14 mouse cellular contexts compared by ENCODE assay signal in genomic region chr16:29711912-29712681, GRCm38 (mm10).
DNase-seq lines count a peak whose midpoint lies in the region; TF ChIP-seq lines count a peak whose summit lies in the region.
"Had no signal": no experiment of that assay in that cellular context is flagged by ENCODE, and none has a peak within 500 bp of the region (broad histone marks: within the 10 kb centered on the region; RNA-seq: fewer than 3 reads in every experiment).

No protein-coding gene starts in this region.

- H3K27me3 ChIP-seq in cerebellum, adult 2 months (ENCODE audit: control insufficient read depth, insufficient read depth, low read length), result no peaks in the 10 kb centered on the region
- H3K27me3 ChIP-seq in heart, embryonic 10.5 days (ENCODE audit: insufficient read depth, poor library complexity, severe bottlenecking), result peaks cover 19% of the 10 kb centered on the region; the same call in 1 of the 2 replicates
- H3K27me3 ChIP-seq: liver, embryonic 15.5 days had no signal

- no peak overlapping the region for H3K4me3 ChIP-seq in layer of hippocampus, adult 2 months
- no peak overlapping the region for H3K4me3 ChIP-seq in cerebellum, adult 2 months (replicated peaks; ENCODE audit: insufficient read depth, low read depth, low read length)
- no peak overlapping the region for H3K4me3 ChIP-seq in heart, embryonic 10.5 days
- H3K4me3 ChIP-seq: left cerebral cortex, adult 2 months; liver, embryonic 15.5 days; midbrain, embryonic 15.5 days had no signal

- TF ChIP-seq POLR2A in cerebellum, adult 2 months (IDR thresholded peaks at IDR 0.05; ENCODE audit: borderline replicate concordance, insufficient read depth, low read length), result no peak

- H3K27ac ChIP-seq in layer of hippocampus, adult 2 months, result no peak overlapping the region
- no peak overlapping the region for H3K27ac ChIP-seq in cerebellum, adult 2 months (ENCODE audit: insufficient read depth, low read length)
- H3K27ac ChIP-seq in heart, embryonic 10.5 days, result no peak overlapping the region
- H3K27ac ChIP-seq: left cerebral cortex, adult 2 months; liver, embryonic 15.5 days; midbrain, embryonic 15.5 days had no signal

- H3K4me1 ChIP-seq in cerebellum, adult 2 months (ENCODE audit: control insufficient read depth, insufficient read depth, low read length), result peaks cover 20% of the 10 kb centered on the region
- peaks cover 12% of the 10 kb centered on the region; the same call in 1 of the 2 replicates for H3K4me1 ChIP-seq in heart, embryonic 10.5 days
- H3K4me1 ChIP-seq: liver, embryonic 15.5 days; midbrain, embryonic 15.5 days had no signal

- no peaks in the 10 kb centered on the region for H3K36me3 ChIP-seq in heart, embryonic 10.5 days
- H3K36me3 ChIP-seq: G1E; liver, embryonic 15.5 days; midbrain, embryonic 15.5 days had no signal

- no peaks in the 10 kb centered on the region for H3K9me3 ChIP-seq in heart, embryonic 10.5 days
- H3K9me3 ChIP-seq: G1E; liver, embryonic 15.5 days; midbrain, embryonic 15.5 days had no signal

- TF ChIP-seq CTCF in layer of hippocampus, adult 2 months (conservative IDR thresholded peaks at IDR 0.05), result no peak
- no peak for TF ChIP-seq CTCF in cerebellum, adult 2 months (IDR thresholded peaks at IDR 0.05; ENCODE audit: borderline replicate concordance, insufficient read depth, low read depth, low read length)

- 35% methylated on average over 12 of the region's 12 CpGs for WGBS in cerebellum, adult 2 months
- WGBS in heart, embryonic 10.5 days, result 84% methylated on average over 12 of the region's 12 CpGs

- DNase-seq in layer of hippocampus, adult 9-11 months, result peak; percentile 16
- DNase-seq in layer of hippocampus, adult 2 months (ENCODE audit: low spot score in 2 of 2), result no peak
- peak; percentile 44 for DNase-seq in adipocyte (ENCODE audit: low spot score)
- DNase-seq in cerebellum, adult 2 months, result peak; percentile 60 to 74
- peak; percentile 54 for DNase-seq in heart, embryonic 10.5 days (ENCODE audit: low spot score)
- no peak for DNase-seq in adrenal gland, postnatal 14 days
- no peak for DNase-seq in embryo, embryonic 10.5 days (ENCODE audit: low spot score)
- DNase-seq in urinary bladder, adult 2 months (ENCODE audit: low spot score), result no peak
- DNase-seq: adrenal gland, adult 2 months; kidney, adult 2 months had no signal

Comparison
In these comparisons a context has a peak if more than half of its experiments do, and no peak if none do; other contexts are left out.
1. DNase-seq: peak in layer of hippocampus, adult 9-11 months (single experiment), adipocyte (single experiment), cerebellum, adult 2 months (2 of 2) and heart, embryonic 10.5 days (single experiment); none in layer of hippocampus, adult 2 months (0 of 2), adrenal gland, postnatal 14 days (single experiment), embryo, embryonic 10.5 days (single experiment) and urinary bladder, adult 2 months (single experiment).